Mouse (Mus musculus) spleen, adult 2 months (tissue): ENCODE results near the gene Nepn.

Source experiments
- CTCF ChIP-seq: fragments of 200-500 bp; IDR thresholded peaks from 2 replicates; pipeline ENCODE4 v1.5.1; 2011; ENCODE audit warnings: mild to moderate bottlenecking, inconsistent platforms; ENCODE audit not compliant: insufficient read depth, insufficient read length, insufficient replicate concordance; ENCODE audit errors: extremely low read depth
- POLR2A ChIP-seq: fragments of 200-500 bp; IDR thresholded peaks from 2 replicates; pipeline ENCODE4 v1.6.1; 2011; ENCODE audit warnings: low read depth, low read length, inconsistent platforms

DNA sequence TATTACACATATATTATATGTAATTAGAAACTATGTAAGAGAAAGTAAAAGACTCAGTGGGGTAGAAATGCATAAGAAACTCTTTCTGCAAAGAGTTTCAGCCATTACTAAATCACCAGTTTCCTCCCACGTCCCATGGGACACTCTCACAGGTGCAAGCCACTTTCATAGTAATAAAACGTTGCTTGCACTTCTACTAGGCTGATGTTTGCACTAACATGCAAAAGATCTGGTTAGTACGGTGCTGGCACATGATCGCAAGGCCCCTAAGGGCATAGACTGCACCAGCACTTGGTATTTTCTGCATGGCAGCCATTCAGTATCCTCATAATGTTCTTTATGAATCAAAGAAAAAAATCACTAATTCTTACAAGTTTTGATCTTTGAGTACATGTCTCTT is 14.9 kb upstream of the Nepn start:
- TF ChIP-seq CTCF (no peak), POLR2A (no peak)
